Mouse (Mus musculus) neural tube, embryonic 13.5 days (tissue): ENCODE results near the gene Tex46. TPM values are rescaled to one million over a fixed set of nuclear protein-coding genes. Genes with fewer than 3 reads are reported as not detected.

ENCODE experiments used
- ATAC-seq: fragments of 200-750 bp; cut with Nextera tagmentation; 2 replicates; pipeline ENCODE4 v1.8.0; 2017; ENCODE audit warnings: low read depth, mild to moderate bottlenecking, moderate TSS enrichment, moderate library complexity
- H3K27ac ChIP-seq: fragments of 300-500 bp; sonication (generic); replicated peaks from 2 replicates; pipeline ENCODE4 v1.5.1; 2015; ENCODE audit warnings: moderate library complexity, mild to moderate bottlenecking, inconsistent platforms
- H3K27me3 ChIP-seq: fragments of 300-500 bp; sonication (generic); 2 replicates; pipeline ENCODE4 v1.6.1; 2015; ENCODE audit warnings: mild to moderate bottlenecking, inconsistent platforms
- H3K36me3 ChIP-seq: fragments of 300-500 bp; sonication (generic); 2 replicates; pipeline ENCODE4 v1.6.1; 2015; ENCODE audit warnings: mild to moderate bottlenecking, inconsistent platforms
- H3K4me1 ChIP-seq: fragments of 300-500 bp; sonication (generic); replicated peaks from 2 replicates; pipeline ENCODE4 v1.6.1; 2015; ENCODE audit warnings: inconsistent platforms
- H3K4me2 ChIP-seq: fragments of 300-500 bp; sonication (generic); 2 replicates; pipeline ENCODE4 v1.6.1; 2015; ENCODE audit warnings: inconsistent platforms, mild to moderate bottlenecking, moderate library complexity
- H3K4me3 ChIP-seq: fragments of 300-500 bp; sonication (generic); 2 replicates; pipeline ENCODE4 v1.5.1; 2015; ENCODE audit warnings: mild to moderate bottlenecking, inconsistent platforms
- H3K9ac ChIP-seq: fragments of 300-500 bp; sonication (generic); 2 replicates; pipeline ENCODE4 v1.6.1; 2015; ENCODE audit warnings: moderate library complexity, mild to moderate bottlenecking, inconsistent platforms
- H3K9me3 ChIP-seq: fragments of 300-500 bp; sonication (generic); 2 replicates; pipeline ENCODE4 v1.6.1; 2016; ENCODE audit warnings: inconsistent platforms
- WGBS: fragments of 180-500 bp; shearing (Covaris S2); methylation state at CpG from one replicate; pipeline ENCODE4 v1.1.7; 2015; 5-methylcytosine and 5-hydroxymethylcytosine counted together
- polyA plus RNA-seq: library from polyadenylated mRNA; unstranded; fragments of >200 nt; fragmentation: Nextera tagmentation; extraction: Ambion mirVana; gene quantifications from 2 replicates; pipeline ENCODE4 v1.2.1, GENCODE M21; 2015

The Tex46 gene
- polyA plus RNA-seq, 1 experiment from 2014 or later = not detected

GRCm38 (mm10) chr4:136601476-136601875 is 8.8 kb upstream of the Tex46 start:
- no peaks in the 10 kb centered on the region for H3K27me3 ChIP-seq
- peak overlapping the region; percentile 100 for H3K9ac ChIP-seq
- H3K4me2 ChIP-seq = peak overlapping the region; percentile 76
- under 1% methylated on average over 13 of the region's 13 CpGs for WGBS
- peak overlapping the region; percentile 99 for H3K4me3 ChIP-seq
- H3K4me1 ChIP-seq = peaks cover 37% of the 10 kb centered on the region
- no peak for ATAC-seq
- H3K27ac ChIP-seq = peak overlapping the region; percentile 96
- H3K9me3 ChIP-seq = no peaks in the 10 kb centered on the region
- H3K36me3 ChIP-seq = no peaks in the 10 kb centered on the region

- Histone ChIP-seq H3K27me3 (no peaks in the 10 kb centered on the region), H3K4me1 (peaks cover 33% of the 10 kb centered on the region), H3K36me3 (no peaks in the 10 kb centered on the region), H3K27ac (peak overlapping the region; percentile 96), H3K9me3 (no peaks in the 10 kb centered on the region), H3K9ac (peak overlapping the region; percentile 100), H3K4me2 (peak overlapping the region; percentile 76), H3K4me3 (peak overlapping the region; percentile 99)
- 1% methylated on average over 56 of the region's 68 CpGs for WGBS
- ATAC-seq = peak; percentile 66
Measured at GRCm38 (mm10) chr4:136602018-136602554, 8.2 kb upstream of the Tex46 start.

- Histone ChIP-seq H3K9me3 (no peaks in the 10 kb centered on the region), H3K9ac (peak within 1 kb of the TSS; percentile 100), H3K4me3 (peak within 1 kb of the TSS; percentile 99), H3K4me1 (peaks cover 30% of the 10 kb centered on the region), H3K27ac (peak within 1 kb of the TSS; percentile 96), H3K27me3 (no peaks in the 10 kb centered on the region), H3K36me3 (no peaks in the 10 kb centered on the region), H3K4me2 (peak within 1 kb of the TSS; percentile 76)
- ATAC-seq = peak; percentile 91
- WGBS = under 1% methylated on average over 31 of the region's 45 CpGs
Measured at GRCm38 (mm10) chr4:136602568-136602967, 7.7 kb upstream of the Tex46 start, which contains the start of gene Kdm1a. Gene Kdm1a (minus strand): TSS chr4:136602723.

- Histone ChIP-seq H3K27me3 (no peaks in the 10 kb centered on the region), H3K9ac (no peak overlapping the region), H3K4me3 (no peak overlapping the region), H3K36me3 (no peaks in the 10 kb centered on the region), H3K27ac (no peak overlapping the region), H3K9me3 (no peaks in the 10 kb centered on the region), H3K4me1 (peaks cover 4% of the 10 kb centered on the region), H3K4me2 (no peak overlapping the region)
- ATAC-seq = no peak
- 90% methylated on average over 19 of the region's 19 CpGs for WGBS
Measured at GRCm38 (mm10) chr4:136605756-136606485, 4.3 kb upstream of the Tex46 start.

GRCm38 (mm10) chr4:136613657-136614056 is 3.4 kb downstream of the Tex46 start:
- Histone ChIP-seq H3K27ac (no peak overlapping the region), H3K36me3 (no peaks in the 10 kb centered on the region), H3K4me3 (no peak overlapping the region), H3K4me2 (no peak overlapping the region), H3K9ac (no peak overlapping the region), H3K4me1 (no peaks in the 10 kb centered on the region), H3K27me3 (no peaks in the 10 kb centered on the region), H3K9me3 (no peaks in the 10 kb centered on the region)
- 64% methylated on average over 7 of the region's 7 CpGs for WGBS
- no peak for ATAC-seq

- 0 out of 2 replicates have a peak, but pooled peaks cover 6% of the 10 kb centered on the region for H3K4me1 ChIP-seq
- H3K27me3 ChIP-seq = peaks cover 4% of the 10 kb centered on the region; the same call in 1 of the 2 replicates
- 3% methylated on average over 1 of the region's 1 CpGs for WGBS
- no peak overlapping the region for H3K4me3 ChIP-seq
- no peak for ATAC-seq
- H3K27ac ChIP-seq = no peak overlapping the region
- no peak overlapping the region for H3K4me2 ChIP-seq
- no peak overlapping the region for H3K9ac ChIP-seq
- H3K36me3 ChIP-seq = no peaks in the 10 kb centered on the region
- no peaks in the 10 kb centered on the region for H3K9me3 ChIP-seq
Measured at GRCm38 (mm10) chr4:136621336-136621735, 11.1 kb downstream of the Tex46 start.

- Histone ChIP-seq H3K4me2 (no peak overlapping the region), H3K9me3 (no peaks in the 10 kb centered on the region), H3K36me3 (no peaks in the 10 kb centered on the region), H3K9ac (no peak overlapping the region), H3K4me1 (0 out of 2 replicates have a peak, but pooled peaks cover 6% of the 10 kb centered on the region), H3K27me3 (peaks cover 4% of the 10 kb centered on the region; the same call in 1 of the 2 replicates), H3K4me3 (no peak overlapping the region), H3K27ac (no peak overlapping the region)
- no peak for ATAC-seq
- whole genome bisulfite sequencing = 56% methylated on average over 5 of the region's 5 CpGs
Measured at GRCm38 (mm10) chr4:136621956-136622355, 11.7 kb downstream of the Tex46 start.

- no peak within 1 kb of the TSS for H3K9ac ChIP-seq
- no peaks in the 10 kb centered on the region for H3K9me3 ChIP-seq
- no peaks in the 10 kb centered on the region for H3K36me3 ChIP-seq
- H3K4me2 ChIP-seq = no peak within 1 kb of the TSS
- ATAC-seq = no peak
- H3K27ac ChIP-seq = no peak within 1 kb of the TSS
- 0 out of 2 replicates have a peak, but pooled peaks cover 6% of the 10 kb centered on the region for H3K4me1 ChIP-seq
- WGBS = 47% methylated on average over 6 of the region's 6 CpGs
- H3K4me3 ChIP-seq = no peak within 1 kb of the TSS
- H3K27me3 ChIP-seq = peaks cover 4% of the 10 kb centered on the region; the same call in 1 of the 2 replicates
Measured at GRCm38 (mm10) chr4:136622388-136622787, 12.2 kb downstream of the Tex46 start, which contains the start of gene Lactbl1. Gene Lactbl1 (plus strand): TSS chr4:136622621.

- Histone ChIP-seq H3K9me3 (no peaks in the 10 kb centered on the region), H3K9ac (no peak overlapping the region), H3K27ac (no peak overlapping the region), H3K36me3 (no peaks in the 10 kb centered on the region), H3K27me3 (peaks cover 4% of the 10 kb centered on the region; the same call in 1 of the 2 replicates), H3K4me1 (peaks cover 5% of the 10 kb centered on the region), H3K4me3 (no peak overlapping the region), H3K4me2 (no peak overlapping the region)
- no peak for ATAC-seq
- 73% methylated on average over 6 of the region's 6 CpGs for WGBS
Measured at GRCm38 (mm10) chr4:136626590-136626989, 16.4 kb downstream of the Tex46 start.

- Histone ChIP-seq H3K27ac (no peak overlapping the region), H3K9ac (no peak overlapping the region), H3K4me1 (peaks cover 5% of the 10 kb centered on the region), H3K27me3 (peaks cover 9% of the 10 kb centered on the region), H3K4me3 (no peak overlapping the region), H3K36me3 (no peaks in the 10 kb centered on the region), H3K4me2 (no peak overlapping the region), H3K9me3 (no peaks in the 10 kb centered on the region)
- no peak for ATAC-seq
- WGBS = 78% methylated on average over 11 of the region's 11 CpGs
Measured at GRCm38 (mm10) chr4:136631237-136631994, 21.2 kb downstream of the Tex46 start.

- no peak for ATAC-seq
- Histone ChIP-seq H3K4me1 (peaks cover 16% of the 10 kb centered on the region), H3K36me3 (no peaks in the 10 kb centered on the region), H3K9me3 (no peaks in the 10 kb centered on the region), H3K27me3 (peaks cover 34% of the 10 kb centered on the region), H3K4me3 (no peak overlapping the region), H3K27ac (no peak overlapping the region), H3K4me2 (no peak overlapping the region), H3K9ac (no peak overlapping the region)
Measured at GRCm38 (mm10) chr4:136635995-136636394, 25.8 kb downstream of the Tex46 start.

- Histone ChIP-seq H3K4me1 (peaks cover 12% of the 10 kb centered on the region), H3K9ac (peak overlapping the region; percentile 72; the same call in 1 of the 2 replicates), H3K4me3 (peak overlapping the region; percentile 50; the same call in 1 of the 2 replicates), H3K4me2 (0 out of 2 replicates have a peak overlapping the region, but pooled peaks have one; percentile 74), H3K27me3 (peaks cover 34% of the 10 kb centered on the region), H3K9me3 (no peaks in the 10 kb centered on the region), H3K36me3 (no peaks in the 10 kb centered on the region), H3K27ac (no peak overlapping the region)
- ATAC-seq = no peak
- WGBS = 60% methylated on average over 5 of the region's 5 CpGs
Measured at GRCm38 (mm10) chr4:136636511-136636910, 26.3 kb downstream of the Tex46 start.
